Mouse (Mus musculus) lung, embryonic 14.5 days (tissue): ENCODE results near the gene Vmn2r39. TPM values are rescaled to one million over a fixed set of nuclear protein-coding genes. Genes with fewer than 3 reads are reported as not detected.
"Not testable (repeated sequence)": the region's sequence is repeated elsewhere in the genome, so short reads cannot be mapped to it uniquely, and the experiment has no call there.

ENCODE experiments used
- ATAC-seq: fragments of 200-750 bp; cut with Nextera tagmentation; 2 replicates; pipeline ENCODE4 v1.8.0; 2017; ENCODE audit warnings: mild to moderate bottlenecking, moderate TSS enrichment, moderate library complexity; ENCODE audit not compliant: insufficient read depth
- DNase-seq: peaks from one replicate; pipeline ENCODE4 v3.0.0-alpha.2; 2015
- H3K27ac ChIP-seq: fragments of 300-500 bp; sonication (generic); 2 replicates; pipeline ENCODE4 v1.5.1; 2014; ENCODE audit warnings: low read depth, mild to moderate bottlenecking, moderate library complexity
- H3K27me3 ChIP-seq: fragments of 300-500 bp; sonication (generic); 2 replicates; pipeline ENCODE4 v1.6.1; 2014; ENCODE audit warnings: low read length, control low read depth; ENCODE audit not compliant: insufficient read depth
- H3K36me3 ChIP-seq: fragments of 300-500 bp; sonication (generic); 2 replicates; pipeline ENCODE4 v1.6.1; 2014; ENCODE audit warnings: control low read depth; ENCODE audit not compliant: insufficient read depth
- H3K4me1 ChIP-seq: fragments of 300-500 bp; sonication (generic); 2 replicates; pipeline ENCODE4 v1.6.1; 2014; ENCODE audit warnings: antibody characterized with exemption, control low read depth; ENCODE audit not compliant: insufficient read depth
- H3K4me2 ChIP-seq: fragments of 300-500 bp; sonication (generic); 2 replicates; pipeline ENCODE4 v1.6.1; 2014; ENCODE audit warnings: mild to moderate bottlenecking
- H3K4me3 ChIP-seq: fragments of 300-500 bp; sonication (generic); 2 replicates; pipeline ENCODE4 v1.5.1; 2014; ENCODE audit warnings: low read depth, low read length
- H3K9ac ChIP-seq: fragments of 300-500 bp; sonication (generic); 2 replicates; pipeline ENCODE4 v1.6.1; 2014
- H3K9me3 ChIP-seq: fragments of 300-500 bp; sonication (generic); 2 replicates; pipeline ENCODE4 v1.6.1; 2016; ENCODE audit warnings: low read depth, low read length, control low read depth
- WGBS: fragments of 180-500 bp; shearing (Covaris S2); extraction: QIAGEN DNeasy Blood & Tissue Kit; methylation state at CpG from one replicate; pipeline ENCODE4 v1.1.7; 2014; 5-methylcytosine and 5-hydroxymethylcytosine counted together
- polyA plus RNA-seq: library from polyadenylated mRNA; unstranded; fragments of >200 nt; fragmentation: Nextera tagmentation; extraction: Ambion mirVana; gene quantifications from 2 replicates; pipeline ENCODE4 v1.2.1, GENCODE M21; 2014

The Vmn2r39 gene
- polyA plus RNA-seq = not detected in 2 replicates

DNA sequence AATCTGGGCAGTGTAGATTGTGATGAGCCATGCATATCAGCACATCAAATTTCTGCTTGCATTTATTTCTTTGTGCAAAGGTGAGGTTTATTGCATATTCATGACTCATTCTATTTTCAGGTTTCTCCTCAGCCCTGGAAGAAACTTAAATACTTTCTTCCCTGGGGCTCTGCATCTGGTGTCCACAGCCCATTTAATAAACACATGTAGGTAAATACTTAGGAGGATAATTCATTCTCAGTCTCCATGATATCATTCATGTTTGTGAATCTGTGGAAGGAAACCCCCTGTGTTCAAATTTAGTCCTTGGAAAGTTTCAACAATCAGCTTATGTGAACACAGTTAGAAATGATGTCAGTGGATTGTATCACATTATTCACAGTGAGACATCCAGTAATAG lies at the start of gene Vmn2r39:
Gene Vmn2r39, minus strand, starts transcription at position 101 of the 400 bp plus-strand sequence.
- H3K27ac ChIP-seq, H3K4me2 ChIP-seq, H3K9ac ChIP-seq, H3K27me3 ChIP-seq, H3K4me3 ChIP-seq, H3K4me1 ChIP-seq, H3K36me3 ChIP-seq, ATAC-seq, H3K9me3 ChIP-seq, DNase-seq: not testable (repeated sequence)

DNA sequence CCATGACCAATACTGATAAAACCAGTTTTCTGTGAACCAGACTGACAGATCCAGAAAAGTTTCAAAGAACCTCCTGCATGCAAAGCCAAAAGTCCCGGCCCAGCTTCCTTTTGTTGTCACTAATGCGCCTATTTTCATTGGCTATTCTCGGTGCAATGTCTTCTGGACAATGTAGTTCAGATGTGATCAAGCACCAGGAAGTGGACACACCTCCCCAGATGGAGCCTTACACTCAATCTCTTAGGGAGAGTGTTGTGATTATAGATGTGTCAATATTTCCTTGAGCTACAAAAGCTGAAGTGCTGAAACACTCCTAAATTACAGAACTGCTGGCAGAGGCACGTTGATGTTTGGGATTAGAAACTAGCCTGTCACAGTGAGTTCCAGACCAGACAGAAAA lies 34.8 kb upstream of the Vmn2r39 start:
- DNase-seq, ATAC-seq: not testable (repeated sequence)
- 78% methylated on average over 4 of the region's 4 CpGs for WGBS

More for the DNA sequence above, 34.8 kb upstream of the Vmn2r39 start:
- not testable (repeated sequence) for H3K4me3 ChIP-seq, H3K36me3 ChIP-seq, H3K4me2 ChIP-seq, H3K4me1 ChIP-seq, H3K9ac ChIP-seq, H3K27ac ChIP-seq, H3K27me3 ChIP-seq, H3K9me3 ChIP-seq

Other genes starting within 250 kb of the Vmn2r39 start
- gene Vmn2r40, start 99.4 kb downstream of the Vmn2r39 start, polyA plus RNA-seq = not detected in 2 replicates
- gene Vmn2r38, start 67.1 kb upstream of the Vmn2r39 start, polyA plus RNA-seq = not detected in 2 replicates
- not detected in 2 replicates for gene Vmn2r37, start 192.9 kb upstream of the Vmn2r39 start, polyA plus RNA-seq